Mouse (Mus musculus) embryo, embryonic 10.5 days (tissue): Measurements from ENCODE around the gene Gm11011.
"Not testable (repeated sequence)": the region's sequence is repeated elsewhere in the genome, so short reads cannot be mapped to it uniquely, and the experiment has no call there.

Source experiments
- DNase-seq: peaks from one replicate; pipeline ENCODE4 v3.0.0-alpha.2; 2015; ENCODE audit warnings: low spot score

Gene Gm11011

DNA sequence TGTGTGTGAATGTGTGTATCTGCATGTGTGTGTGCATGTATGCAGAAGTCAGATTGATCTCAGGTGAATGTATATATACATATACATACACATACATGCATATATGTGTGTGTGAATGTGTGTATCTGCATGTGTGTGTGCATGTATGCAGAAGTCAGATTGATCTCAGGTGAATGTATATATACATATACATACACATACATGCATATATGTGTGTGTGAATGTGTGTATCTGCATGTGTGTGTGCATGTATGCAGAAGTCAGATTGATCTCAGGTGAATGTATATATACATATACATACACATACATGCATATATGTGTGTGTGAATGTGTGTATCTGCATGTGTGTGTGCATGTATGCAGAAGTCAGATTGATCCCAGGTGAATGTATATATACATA is at the start of gene Gm11011:
Gene Gm11011 (minus strand): TSS at position 101 of the 400 bp plus-strand sequence.
- not testable (repeated sequence) for DNase-seq

DNA sequence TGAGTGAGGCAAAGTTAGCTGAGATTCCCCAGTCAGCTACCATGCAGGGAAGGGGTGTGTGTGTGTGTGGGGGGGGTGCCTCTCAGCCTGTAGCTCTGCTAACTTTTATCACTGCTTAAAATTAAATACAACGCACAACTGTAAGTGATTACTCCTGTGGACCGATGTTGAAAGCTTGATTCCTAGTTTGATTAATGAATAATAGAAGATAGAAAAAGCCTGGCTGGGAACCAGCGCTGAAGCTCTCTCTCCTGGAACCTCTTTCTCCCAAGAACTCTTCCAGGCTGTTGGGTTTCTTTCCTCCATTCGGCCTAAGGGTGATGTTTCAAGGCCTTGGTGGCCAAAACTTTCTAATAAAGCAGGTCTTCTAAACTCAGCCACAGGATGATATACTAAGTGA is 48.9 kb upstream of the Gm11011 start:
- no peak for DNase-seq

DNA sequence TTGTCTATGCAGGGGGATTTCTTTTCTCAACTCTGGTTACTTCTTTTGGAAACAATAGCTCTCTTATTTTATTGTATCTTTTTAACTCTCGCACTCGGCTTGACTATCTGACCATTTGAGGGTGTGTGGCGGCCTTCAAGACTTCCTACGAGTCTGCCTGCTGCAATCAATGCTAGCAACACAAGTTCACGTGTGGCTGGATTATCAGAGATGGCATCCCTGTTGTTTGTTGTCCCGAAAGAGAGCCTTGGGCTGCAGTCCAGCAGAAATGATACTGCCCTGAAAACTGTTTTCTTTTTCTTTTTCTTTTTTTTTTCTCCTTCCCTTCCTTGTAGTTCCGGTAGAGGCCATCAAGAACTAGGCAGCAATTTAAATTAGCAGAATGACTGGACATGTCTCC is 47.9 kb upstream of the Gm11011 start:
- DNase-seq = no peak

DNA sequence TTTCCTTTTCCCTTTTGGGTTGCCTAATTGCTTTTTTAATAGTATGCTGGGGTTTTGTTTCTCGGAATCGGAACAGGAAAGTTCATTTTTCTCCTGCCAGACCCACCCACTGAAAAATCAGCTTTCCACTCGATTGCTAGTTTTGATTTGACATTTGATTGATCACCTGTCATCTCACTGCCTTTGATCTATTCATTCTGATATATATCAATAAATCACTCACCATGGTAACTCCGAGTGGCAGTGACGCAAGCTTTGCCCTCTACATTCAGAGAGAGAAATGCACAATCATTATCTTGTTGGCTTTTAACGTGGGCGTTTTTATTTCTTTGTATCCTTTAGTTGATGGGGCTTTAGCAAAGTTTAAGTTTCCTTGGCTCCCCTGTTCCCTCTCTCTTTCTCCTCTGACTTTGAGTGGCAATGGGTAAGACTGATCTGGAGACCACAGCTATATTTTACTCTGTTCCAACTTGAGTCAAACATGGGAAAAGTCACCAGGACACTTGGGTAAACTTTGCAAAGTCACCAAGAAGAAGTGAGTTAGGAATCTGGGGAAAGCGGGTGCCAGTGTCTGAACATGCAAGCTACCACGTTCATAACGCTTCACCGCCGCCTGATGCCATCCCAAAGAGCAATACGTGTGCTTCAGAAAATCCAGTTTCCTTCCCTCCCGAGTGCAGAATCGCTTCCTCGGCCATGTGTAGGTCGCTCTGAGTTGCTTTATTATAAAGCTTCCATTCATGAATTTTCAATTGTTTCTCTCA is 47.3 kb upstream of the Gm11011 start:
- DNase-seq = no peak

DNA sequence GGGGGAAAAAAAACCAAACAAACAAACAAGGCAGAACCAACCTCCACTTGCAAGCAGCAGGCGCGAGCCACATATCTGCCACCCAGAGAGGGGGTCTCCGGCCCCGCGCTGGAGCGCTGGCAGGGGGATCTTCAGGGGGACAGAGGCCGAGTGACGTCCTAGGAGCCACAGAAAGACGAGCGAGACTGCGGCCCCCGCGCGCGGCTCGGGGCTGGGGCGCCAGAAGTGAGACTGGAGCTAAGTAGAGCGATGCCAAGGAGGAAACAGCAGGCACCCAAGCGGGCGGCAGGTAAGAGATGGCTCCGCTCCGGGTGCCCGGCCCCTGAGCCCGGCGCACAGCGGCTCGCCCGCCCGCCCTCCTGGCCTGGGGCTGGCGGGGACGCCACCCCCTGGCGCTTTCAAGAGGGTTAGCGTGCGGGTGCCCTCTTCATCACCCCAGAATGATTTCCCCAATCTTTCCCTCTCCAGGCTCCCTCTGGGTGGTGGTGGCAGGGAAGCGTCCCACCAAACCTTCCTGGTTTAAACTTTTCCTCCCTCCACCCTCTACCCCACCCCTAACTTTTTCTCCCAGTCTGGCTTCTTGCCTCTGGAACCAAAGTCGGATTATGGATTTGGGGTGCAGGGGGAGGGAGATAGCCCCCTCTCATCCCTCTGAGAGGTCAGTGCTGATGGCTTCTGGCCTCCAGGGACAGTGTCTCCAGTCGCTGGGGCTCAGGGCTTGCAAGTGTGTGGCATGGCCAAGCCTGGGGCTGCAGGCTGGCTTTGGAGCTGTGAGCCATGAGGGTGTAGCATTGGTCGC is 46.1 kb upstream of the Gm11011 start:
- DNase-seq = peak; percentile 60

DNA sequence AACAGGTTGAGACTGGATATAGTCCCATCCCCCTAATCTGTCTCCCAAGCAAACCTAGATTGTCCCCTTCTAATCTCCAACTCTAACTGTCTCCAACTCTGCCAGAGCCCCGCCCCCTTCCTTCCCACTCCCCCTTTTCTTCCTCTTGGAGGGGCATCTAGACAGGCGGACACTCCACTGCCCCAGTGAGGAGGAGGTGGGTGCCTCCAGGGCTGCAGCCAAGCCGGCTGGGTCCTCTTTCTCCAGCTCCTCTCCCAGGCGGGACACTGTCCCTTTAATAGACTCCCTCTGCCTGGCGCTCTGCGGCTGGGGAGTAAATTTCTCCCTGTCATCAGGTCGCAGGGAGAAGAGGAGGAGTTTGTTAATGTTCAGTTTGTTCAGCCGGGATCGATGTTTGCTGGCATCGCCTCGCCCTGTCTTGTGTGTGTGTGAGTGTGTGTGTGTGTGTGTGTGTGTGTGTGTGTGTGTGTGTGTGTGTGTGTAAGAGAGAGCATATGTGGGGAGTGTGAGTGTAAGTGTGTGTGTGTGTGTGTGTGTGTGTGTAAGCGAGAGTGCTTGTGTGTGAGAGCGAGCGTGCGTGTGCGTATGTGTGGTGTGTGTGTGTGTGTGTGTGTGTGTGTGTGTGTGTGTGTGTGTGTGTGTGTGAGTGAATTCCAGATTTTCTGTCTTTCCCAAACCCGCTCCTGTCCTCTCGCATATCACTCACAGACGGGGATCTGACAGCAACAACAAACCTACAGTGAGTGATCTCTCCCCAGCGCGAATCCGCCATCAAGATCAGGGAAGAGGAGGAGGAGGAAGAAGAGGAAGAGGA is 45.0 kb upstream of the Gm11011 start, which contains the start of gene Tshz2:
Gene Tshz2 (plus strand): TSS at position 676 of the 814 bp plus-strand sequence.
- peak; percentile 85 for DNase-seq

DNA sequence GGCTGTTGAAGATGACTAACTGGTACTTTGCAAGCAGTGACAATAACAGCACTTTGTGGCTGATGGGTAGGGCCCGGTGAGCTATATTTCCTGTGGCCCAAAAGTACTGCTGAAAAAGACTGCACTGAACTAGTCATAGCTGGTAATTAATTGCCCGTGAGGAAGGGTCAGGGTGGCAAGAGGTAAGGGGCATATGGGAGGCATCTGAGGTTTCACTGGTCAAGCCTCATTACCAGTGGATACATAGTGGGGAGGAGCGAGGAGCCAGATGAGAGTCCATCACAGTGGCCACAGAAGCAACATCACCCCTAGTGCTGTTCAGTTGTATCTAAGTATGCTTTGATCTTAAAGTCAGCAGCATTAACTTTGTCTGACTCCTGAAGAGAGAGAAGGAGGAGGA is 42.5 kb upstream of the Gm11011 start:
- DNase-seq = no peak

DNA sequence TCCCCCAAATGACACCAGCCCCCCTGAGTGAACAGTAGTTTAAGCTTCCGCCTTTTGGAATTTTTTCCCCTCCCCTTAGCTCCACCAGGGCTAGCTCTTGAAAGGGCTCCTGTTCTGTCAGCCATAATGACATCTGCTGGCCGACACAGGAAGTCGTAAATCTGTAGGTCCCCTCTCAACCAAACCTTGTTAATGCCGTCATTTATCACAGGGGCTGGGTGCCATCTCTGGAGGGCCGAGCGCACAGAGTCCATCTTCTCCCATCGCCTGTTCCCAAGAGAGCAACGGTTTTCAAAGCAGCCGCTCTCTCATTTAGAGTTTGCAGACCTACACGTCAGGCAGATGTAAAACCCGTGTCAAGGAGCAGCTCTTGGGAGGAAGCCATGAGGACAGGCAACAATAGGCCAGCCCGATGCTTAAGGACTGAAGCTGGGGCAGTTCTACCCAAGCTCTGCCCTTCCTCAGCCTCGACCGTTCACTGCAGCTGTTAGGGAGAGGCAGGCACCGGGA is 33.7 kb upstream of the Gm11011 start:
- peak; percentile 76 for DNase-seq

DNA sequence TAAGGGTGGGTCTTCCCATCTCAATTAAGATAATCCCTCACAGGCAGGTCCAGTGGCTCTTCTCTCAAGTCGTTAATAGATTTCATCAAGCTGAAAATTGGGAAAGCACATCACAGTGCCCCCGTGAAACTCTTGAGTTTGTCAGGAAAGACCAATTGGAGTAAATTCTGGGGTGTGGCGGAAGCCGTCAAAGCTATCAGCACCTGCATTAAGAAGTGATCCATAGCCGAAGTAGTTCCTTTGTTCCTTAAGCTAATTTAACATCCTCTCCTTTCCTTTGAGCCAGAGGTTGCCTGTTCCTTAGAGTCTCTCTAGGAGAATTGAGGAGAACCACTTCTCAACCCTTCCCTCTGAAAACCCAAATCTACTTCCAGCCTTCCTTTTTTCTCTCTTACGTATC is 28.5 kb upstream of the Gm11011 start:
- no peak for DNase-seq

DNA sequence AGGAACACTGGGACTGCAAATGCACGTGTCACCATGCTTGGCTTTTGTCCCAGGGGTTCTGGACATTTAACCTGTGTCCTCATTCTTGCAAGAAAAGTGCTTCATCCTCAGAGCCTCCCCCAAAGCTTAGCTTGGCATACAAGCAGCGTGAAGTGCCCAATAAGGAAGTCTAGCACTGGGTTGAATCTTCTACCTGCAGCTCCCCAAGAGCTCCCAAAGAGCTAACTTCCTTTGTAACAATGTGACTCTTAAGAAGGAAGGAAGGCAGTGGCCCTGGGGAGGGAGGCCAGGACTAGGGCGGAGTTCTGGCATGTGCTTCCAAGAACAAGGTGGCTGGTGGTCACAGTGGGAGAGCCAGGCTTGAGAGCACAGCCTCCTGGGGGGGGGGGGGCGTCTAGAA is 27.1 kb upstream of the Gm11011 start:
- DNase-seq = no peak

DNA sequence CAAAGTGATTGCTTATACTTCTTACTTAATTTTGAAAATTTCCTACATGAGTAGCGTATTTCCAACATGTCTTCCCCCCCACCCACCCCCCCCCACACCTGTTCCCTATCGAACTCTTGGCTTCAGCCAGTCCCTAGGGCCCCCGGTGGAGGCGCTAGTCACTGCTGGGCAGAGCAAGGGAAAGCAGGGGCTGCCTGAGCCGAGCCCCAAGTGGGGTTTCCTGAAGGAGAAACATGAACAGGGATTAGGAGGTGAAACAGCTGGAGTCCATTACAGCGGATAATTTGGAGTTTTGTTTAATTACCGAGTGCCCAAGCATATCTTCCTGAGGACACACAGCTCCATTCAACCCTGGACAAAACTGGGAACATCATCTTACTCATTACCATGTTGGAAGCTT is 24.0 kb upstream of the Gm11011 start:
- peak; percentile 56 for DNase-seq

DNA sequence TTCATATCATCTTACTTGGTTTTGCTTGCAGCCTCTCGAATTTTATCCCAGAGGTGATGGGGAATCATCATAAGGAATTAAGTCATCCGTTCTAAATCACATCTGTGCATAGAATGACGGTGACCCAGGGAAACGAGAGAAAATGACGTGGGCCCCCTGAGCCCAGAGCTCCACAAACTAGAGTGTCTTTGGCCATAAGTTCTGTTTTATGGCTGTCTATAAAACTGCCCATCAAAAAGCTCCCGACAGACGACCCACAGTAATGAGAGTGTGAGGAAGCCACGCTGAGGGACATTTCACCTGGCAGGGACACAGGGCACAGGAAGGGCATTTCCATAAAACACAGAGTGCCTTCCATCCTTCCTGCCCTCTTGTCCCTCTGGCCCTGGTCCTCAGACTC is 23.3 kb upstream of the Gm11011 start:
- no peak for DNase-seq

DNA sequence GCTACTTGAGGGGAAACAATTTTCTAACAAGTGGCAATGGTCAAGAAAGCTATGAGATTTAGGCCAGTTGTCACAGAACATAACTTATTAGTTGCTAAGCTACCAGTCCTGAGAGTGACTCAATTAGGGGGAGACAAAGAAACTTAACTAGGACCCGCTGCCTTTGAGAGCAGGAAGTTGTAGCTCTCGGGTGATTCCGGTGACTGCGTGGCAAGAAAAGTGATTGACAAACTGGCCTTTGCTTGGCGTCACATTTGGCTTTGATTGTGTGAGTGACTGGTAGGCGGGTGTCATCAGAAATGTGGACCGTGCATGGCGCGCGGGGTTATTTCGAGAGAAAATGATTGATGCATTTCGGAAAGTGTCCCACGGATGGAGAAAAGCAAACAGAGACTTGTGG is 22.4 kb upstream of the Gm11011 start:
- peak; percentile 57 for DNase-seq

DNA sequence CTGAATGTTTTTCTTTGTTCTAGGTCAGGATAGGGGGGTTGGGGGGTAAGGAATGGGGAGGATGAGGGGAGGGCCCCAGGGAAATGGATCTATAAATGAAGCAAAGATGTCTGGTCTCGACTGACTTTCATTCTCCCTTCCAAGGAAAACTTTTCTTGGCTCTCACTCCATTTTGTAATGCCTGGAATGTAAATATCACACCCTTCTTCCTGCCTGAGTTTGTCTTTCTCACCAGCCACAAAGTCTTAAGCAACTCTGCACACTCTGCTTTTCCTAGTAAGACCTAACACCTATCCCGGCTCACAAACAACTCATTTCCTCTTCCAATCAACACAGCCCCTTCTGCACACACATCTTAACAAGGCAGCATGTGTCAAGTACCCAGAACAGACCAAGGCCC is 20.2 kb upstream of the Gm11011 start:
- DNase-seq = no peak

DNA sequence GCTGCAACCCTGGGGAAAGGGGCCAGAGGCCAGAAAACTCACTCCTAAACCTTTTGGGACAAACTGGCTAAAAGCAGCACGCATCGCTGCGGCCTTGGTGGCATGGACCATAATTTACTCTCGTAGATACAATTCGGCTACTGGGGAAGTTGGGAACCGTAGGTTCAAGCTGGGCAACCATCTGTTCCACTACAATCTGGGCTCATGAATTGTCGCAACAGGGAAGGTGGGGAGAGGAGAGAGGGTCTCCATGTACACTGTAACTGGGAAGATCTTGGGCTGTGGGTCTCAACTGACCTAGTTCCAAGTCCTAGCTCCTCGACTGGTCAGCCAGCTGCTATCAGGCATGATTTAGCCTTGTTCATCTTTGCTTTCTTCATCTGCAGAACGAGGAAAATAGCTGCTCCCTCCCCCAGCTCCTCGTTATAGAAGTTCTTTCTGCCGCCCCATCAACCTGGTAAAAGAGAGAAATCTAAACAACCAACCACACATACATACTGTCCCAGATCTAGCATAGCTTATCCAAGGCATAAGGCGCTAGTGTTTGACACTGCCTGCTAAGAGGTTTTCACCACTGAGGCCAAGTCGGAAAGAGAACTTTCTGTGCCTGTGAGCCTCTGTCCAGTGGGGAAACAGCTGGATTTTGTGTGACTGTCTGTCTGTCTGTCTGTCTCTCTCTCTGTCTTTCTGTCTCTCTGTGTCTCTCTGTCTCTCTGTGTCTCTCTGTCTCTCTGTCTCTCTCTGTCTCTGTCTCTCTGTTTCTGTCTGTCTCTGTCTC is 19.5 kb upstream of the Gm11011 start:
- no peak for DNase-seq

DNA sequence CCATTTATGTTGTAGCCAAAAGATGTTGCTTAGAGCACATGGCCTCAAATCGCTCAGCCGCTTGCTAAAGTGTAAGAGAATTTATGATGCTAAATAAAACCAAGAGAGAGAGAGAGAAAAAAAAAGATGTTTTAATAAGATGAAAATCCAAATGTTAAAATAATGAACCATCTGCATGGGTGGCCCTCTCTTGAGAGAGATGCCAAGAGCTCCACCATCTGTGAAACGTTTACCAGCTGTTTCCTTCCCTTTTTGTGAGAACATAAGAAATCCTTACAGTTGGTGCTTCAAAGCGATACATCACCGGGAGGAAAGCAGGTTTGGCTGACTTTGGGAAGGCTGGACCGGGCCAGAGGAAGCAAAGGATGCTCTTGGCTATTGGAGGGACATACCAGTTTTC is 12.6 kb upstream of the Gm11011 start:
- DNase-seq = no peak

DNA sequence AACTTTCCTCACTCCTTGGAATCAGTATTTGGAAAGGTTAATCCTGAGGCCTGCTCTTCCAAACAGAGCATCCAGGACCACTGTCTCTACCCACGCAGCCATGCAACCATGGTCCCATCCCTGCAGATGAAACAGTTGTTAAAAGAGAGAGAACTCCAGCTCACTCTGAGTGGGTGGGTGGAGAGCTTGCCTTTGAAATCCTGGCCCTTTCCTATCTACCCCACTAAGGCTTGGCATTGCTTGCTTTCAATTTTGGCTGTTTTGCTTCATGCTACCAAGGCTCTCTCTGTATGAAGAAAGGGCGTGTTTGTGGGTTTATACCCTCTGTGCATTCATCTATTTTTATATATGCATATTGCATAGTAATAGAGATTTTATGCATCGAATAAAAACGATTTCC is 12.0 kb upstream of the Gm11011 start:
- no peak for DNase-seq

DNA sequence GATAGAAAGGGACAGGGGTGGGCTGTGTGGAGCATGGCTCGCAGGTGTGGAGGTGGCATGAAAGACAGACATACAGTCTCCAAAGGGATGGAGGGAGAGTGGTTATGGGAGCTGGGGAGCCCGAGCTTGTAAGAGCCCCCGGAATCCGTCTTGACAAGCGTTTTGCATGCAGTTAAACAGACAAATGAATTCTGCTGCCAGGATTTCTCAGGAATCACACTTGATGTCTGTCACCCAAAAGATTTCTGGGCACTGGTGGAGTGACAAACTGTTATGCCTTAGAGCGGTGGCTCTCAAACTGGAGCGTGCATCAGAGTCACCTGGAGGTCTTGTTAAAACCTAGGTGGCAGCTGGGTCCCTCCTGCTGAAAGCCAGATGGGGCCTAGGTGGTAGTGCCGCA is 10.4 kb upstream of the Gm11011 start:
- DNase-seq = no peak

DNA sequence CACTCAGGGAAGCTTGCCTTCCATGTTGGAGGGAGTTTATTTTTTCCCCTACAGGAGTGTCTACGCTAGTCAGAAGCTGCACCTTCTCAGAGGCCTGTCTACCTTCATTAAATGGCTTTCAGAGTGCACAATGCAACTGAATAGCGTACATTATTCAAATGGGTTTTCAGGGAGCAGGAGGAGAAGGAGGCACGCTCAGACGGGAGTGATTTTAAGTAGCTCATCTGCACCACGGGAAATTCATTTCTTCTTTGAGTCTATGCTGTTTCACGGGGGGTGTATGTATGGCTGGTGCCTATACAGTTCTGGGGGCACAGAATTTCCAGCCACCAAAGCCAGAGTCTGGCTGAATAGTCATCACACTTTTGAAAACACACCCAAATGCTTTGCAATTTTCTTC is 9.8 kb upstream of the Gm11011 start:
- DNase-seq = no peak

DNA sequence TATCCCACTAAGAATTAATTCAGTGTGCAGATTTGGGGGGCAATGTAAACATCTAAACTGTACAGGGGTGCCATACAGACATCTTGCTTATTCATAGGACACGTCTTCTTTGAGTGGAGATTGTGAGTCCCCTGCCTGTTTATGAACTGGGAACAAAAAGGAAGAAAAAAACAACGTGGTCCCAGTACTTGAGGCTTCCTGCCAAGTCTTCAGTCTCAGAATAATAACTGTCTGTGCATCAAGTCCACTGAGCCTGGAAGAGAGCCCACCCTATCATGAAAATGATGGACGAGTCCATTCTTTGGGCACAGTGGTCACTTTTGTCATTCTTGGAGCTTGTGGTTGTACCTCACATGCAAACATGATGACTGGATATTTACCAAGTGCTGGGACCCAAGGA is 6.2 kb upstream of the Gm11011 start:
- no peak for DNase-seq

DNA sequence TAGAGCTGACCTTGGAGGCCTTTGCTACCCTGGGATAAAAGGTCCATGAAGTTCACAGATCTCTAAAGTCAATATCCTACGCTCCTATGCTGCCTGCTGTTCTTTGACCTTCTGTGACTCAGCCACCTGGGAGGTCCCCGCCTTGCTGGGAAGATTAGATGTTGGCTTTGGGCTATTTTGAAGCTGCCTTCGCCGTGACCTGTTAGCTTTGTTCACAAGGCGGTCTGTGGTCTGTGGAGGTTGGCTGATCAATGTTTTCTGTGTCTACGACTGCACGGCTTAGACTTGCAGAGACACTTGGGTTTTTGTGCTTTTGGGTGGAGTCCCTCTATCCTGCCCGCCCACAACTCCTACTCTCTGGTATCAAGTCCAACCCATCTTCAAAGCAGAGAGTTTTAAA is 2.9 kb upstream of the Gm11011 start:
- no peak for DNase-seq

DNA sequence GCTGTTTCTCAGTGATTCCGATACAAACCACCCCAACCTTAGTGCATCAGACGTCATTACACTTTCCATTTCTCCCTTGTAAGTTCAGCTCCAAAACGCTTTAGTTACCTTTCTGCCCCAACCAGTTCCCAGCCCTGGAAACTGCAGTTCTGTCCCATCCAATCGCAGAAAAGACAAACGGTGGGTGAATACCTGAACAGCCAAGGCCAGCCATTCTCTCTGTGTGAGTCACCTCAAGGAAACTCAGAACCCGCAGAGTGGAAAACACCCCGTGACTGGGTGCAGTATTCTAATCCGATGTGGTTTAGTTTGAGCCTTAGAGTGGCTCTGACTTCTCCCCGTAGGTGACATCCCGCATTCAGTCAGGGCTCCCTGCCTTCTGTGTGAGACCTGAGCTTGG is 2.2 kb upstream of the Gm11011 start:
- DNase-seq = no peak
